Mouse (Mus musculus) G1E (cell line): Measurements from ENCODE around the gene Bend4. TPM values are rescaled to one million over a fixed set of nuclear protein-coding genes. Genes with fewer than 3 reads are reported as not detected.

Experiments
- ATAC-seq: 2 replicates; pipeline ENCODE4 v1.8.0; 2016; ENCODE audit warnings: mild to moderate bottlenecking; ENCODE audit not compliant: insufficient number of reproducible peaks, poor library complexity, low FRiP score, severe bottlenecking; ENCODE audit errors: extremely low read depth
- DNase-seq: peaks from one replicate; pipeline ENCODE4 v3.0.0; 2012; ENCODE audit warnings: low spot score
- H3K27me3 ChIP-seq: 2 replicates; pipeline ENCODE4 v1.6.1; 2012; ENCODE audit warnings: mild to moderate bottlenecking, low read length, inconsistent platforms; ENCODE audit not compliant: insufficient read depth
- H3K36me3 ChIP-seq: replicated peaks from 2 replicates; pipeline ENCODE3; 2012; ENCODE audit warnings: mild to moderate bottlenecking, inconsistent platforms
- H3K4me1 ChIP-seq: 2 replicates; pipeline ENCODE4 v1.6.1; 2012; ENCODE audit warnings: low read depth, low read length, inconsistent platforms, mixed read lengths; ENCODE audit not compliant: insufficient read depth
- H3K4me3 ChIP-seq: 2 replicates; pipeline ENCODE4 v1.5.1; 2012; ENCODE audit warnings: low read depth, mild to moderate bottlenecking, inconsistent platforms, low read length, moderate library complexity, mixed read lengths
- H3K9me3 ChIP-seq: replicated peaks from 2 replicates; pipeline ENCODE4 v1.6.1; 2012; ENCODE audit warnings: inconsistent platforms
- CTCF ChIP-seq: IDR thresholded peaks from 2 replicates; pipeline ENCODE4 v1.5.1; 2012; ENCODE audit warnings: low read depth, low read length, inconsistent platforms, mixed read lengths
- GATA1 ChIP-seq: IDR thresholded peaks from 2 replicates; pipeline ENCODE4 v1.6.1; 2012; ENCODE audit warnings: borderline replicate concordance, low read length, inconsistent platforms, mixed read lengths
- GATA2 ChIP-seq: IDR thresholded peaks from 2 replicates; pipeline ENCODE4 v1.6.1; 2012; ENCODE audit warnings: low read depth, low read length, inconsistent platforms, borderline replicate concordance
- POLR2AphosphoS5 ChIP-seq: IDR thresholded peaks from 2 replicates; pipeline ENCODE4 v1.6.1; 2012; ENCODE audit warnings: low read depth, low read length, inconsistent platforms; ENCODE audit not compliant: insufficient replicate concordance
- TAL1 ChIP-seq: conservative IDR thresholded peaks from 2 replicates; pipeline ENCODE4 v1.6.1; 2012; ENCODE audit warnings: low read depth, low read length, inconsistent platforms, mixed read lengths
- polyA plus RNA-seq: library from polyadenylated mRNA; stranded (reverse); fragments of >175 nt; gene quantifications from 2 replicates; pipeline ENCODE4 v1.2.3, GENCODE M21; 2012
- total RNA-seq, 2 experiments: library from RNA; stranded (forward) in 1 of 2; stranded (reverse) in 1 of 2; fragments of 200-1000 nt in 1 of 2; fragments of >200 nt in 1 of 2; fragmentation: Nextera tagmentation in 1 of 2; gene quantifications; 2 replicates each; pipeline ENCODE4 v1.2.3; 2014 to 2017

The Bend4 gene
- total and polyA plus RNA-seq, 3 experiments, result 0.01 to 0.11 TPM; not detected in 1

- no peak for ATAC-seq
- no peaks in the 10 kb centered on the region for H3K27me3 ChIP-seq
- H3K4me1 ChIP-seq, result no peaks in the 10 kb centered on the region
- TF ChIP-seq POLR2AphosphoS5, result no peak
- TF ChIP-seq CTCF, result no peak
- TF ChIP-seq TAL1, result no peak
- no peak for TF ChIP-seq GATA1
- H3K9me3 ChIP-seq, result peaks cover 21% of the 10 kb centered on the region
- no peaks in the 10 kb centered on the region for H3K36me3 ChIP-seq
- H3K4me3 ChIP-seq, result no peak overlapping the region
- DNase-seq, result no peak
These were observed 4.1 kb downstream of the Bend4 start for GRCm38 (mm10) chr5:67423963-67424362.

DNA sequence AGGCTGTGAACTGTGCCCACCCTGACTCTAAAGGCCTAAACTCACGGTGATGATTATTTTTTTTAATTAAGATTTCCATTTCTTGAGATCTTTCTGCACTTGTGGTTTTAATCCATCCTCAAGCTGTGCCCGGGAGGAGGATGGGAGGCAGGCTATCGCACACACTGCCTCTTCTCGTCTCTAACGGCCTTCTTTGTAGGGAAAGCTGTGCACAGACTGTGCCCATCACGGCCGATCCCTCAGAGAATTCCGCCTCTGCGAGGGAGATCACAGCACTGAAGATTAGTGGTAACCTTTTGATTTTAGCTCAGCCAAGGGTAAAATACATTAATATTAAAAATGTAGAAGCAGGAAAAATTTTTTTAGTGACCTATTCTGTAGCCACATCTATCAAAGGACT is 4.8 kb downstream of the Bend4 start:
- TF ChIP-seq GATA2 (no peak), CTCF (no peak), TAL1 (no peak), GATA1 (no peak), POLR2AphosphoS5 (no peak)
- Histone ChIP-seq H3K4me3 (no peak overlapping the region), H3K27me3 (no peaks in the 10 kb centered on the region), H3K36me3 (no peaks in the 10 kb centered on the region), H3K4me1 (no peaks in the 10 kb centered on the region), H3K9me3 (peaks cover 21% of the 10 kb centered on the region)
- DNase-seq, result no peak
- no peak for ATAC-seq

DNA sequence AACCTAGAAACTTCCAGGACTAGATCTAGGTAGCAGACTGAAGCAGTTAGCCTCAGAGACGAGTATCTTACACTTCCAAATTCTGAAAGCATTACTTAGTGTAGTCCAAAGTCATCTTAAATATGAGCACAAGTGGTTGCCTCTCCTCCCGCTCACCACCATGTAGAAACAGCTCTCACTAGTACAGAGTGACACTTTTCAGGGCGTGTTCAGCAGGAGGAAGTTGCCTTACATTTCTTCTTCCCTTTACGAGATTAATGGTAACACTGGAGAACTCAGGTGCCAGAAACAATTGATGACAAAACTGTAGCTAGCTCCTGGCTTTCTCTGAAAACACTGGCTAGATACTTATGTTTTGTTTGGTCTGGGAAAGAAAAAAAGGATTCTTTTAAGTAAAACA is 8.7 kb downstream of the Bend4 start:
- TF ChIP-seq CTCF, result no peak
- Histone ChIP-seq H3K4me1 (no peaks in the 10 kb centered on the region), H3K27me3 (no peaks in the 10 kb centered on the region), H3K36me3 (no peaks in the 10 kb centered on the region), H3K9me3 (no peaks in the 10 kb centered on the region), H3K4me3 (no peak overlapping the region)
- no peak for DNase-seq
- ATAC-seq, result no peak

DNA sequence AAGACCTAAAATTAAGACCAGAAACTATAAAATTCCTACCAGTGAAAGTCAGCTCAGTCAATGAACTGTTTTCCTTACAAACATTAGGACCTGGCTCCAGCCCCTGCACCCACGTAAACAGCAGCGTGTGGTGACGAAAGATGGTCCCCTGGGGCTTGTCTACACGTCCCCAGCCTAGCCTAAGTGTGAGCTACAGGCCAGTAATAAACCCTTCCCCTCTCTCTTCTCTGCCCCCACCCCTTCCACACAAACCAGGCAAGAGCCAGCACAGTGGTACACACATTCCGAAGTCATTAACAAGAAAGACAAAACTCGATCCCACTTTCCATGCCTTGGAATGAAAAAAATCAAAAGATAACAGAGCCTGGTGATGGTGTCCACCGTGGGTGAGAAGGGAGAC is 16.6 kb downstream of the Bend4 start:
- TF ChIP-seq GATA1 (no peak), TAL1 (no peak), CTCF (no peak), GATA2 (no peak), POLR2AphosphoS5 (no peak)
- no peak for DNase-seq
- Histone ChIP-seq H3K4me1 (no peaks in the 10 kb centered on the region), H3K36me3 (no peaks in the 10 kb centered on the region), H3K9me3 (no peaks in the 10 kb centered on the region), H3K27me3 (no peaks in the 10 kb centered on the region), H3K4me3 (no peak overlapping the region)
- no peak for ATAC-seq

GRCm38 (mm10) chr5:67410426-67410825 is 17.7 kb downstream of the Bend4 start:
- no peak overlapping the region for H3K4me3 ChIP-seq
- no peak for TF ChIP-seq POLR2AphosphoS5
- TF ChIP-seq GATA1, result no peak
- TF ChIP-seq GATA2, result no peak
- TF ChIP-seq TAL1, result no peak
- TF ChIP-seq CTCF, result no peak
- H3K9me3 ChIP-seq, result no peaks in the 10 kb centered on the region
- no peaks in the 10 kb centered on the region for H3K4me1 ChIP-seq
- ATAC-seq (no peak), DNase-seq (no peak)
- no peaks in the 10 kb centered on the region for H3K27me3 ChIP-seq
- no peaks in the 10 kb centered on the region for H3K36me3 ChIP-seq

- Histone ChIP-seq H3K27me3 (no peaks in the 10 kb centered on the region), H3K9me3 (no peaks in the 10 kb centered on the region), H3K36me3 (no peaks in the 10 kb centered on the region), H3K4me3 (no peak overlapping the region), H3K4me1 (peaks cover 5% of the 10 kb centered on the region)
- no peak for ATAC-seq
- no peak for TF ChIP-seq GATA2
- no peak for TF ChIP-seq CTCF
- no peak for TF ChIP-seq POLR2AphosphoS5
- TF ChIP-seq TAL1, result no peak
- TF ChIP-seq GATA1, result no peak
- no peak for DNase-seq
These were observed 19.7 kb downstream of the Bend4 start for GRCm38 (mm10) chr5:67408391-67408790.

GRCm38 (mm10) chr5:67404919-67405318 is 23.2 kb downstream of the Bend4 start:
- no peak for DNase-seq
- Histone ChIP-seq H3K9me3 (no peaks in the 10 kb centered on the region), H3K36me3 (no peaks in the 10 kb centered on the region), H3K27me3 (no peaks in the 10 kb centered on the region; the same call in 1 of the 2 replicates), H3K4me3 (no peak overlapping the region), H3K4me1 (peaks cover 5% of the 10 kb centered on the region)
- no peak for TF ChIP-seq GATA2
- no peak for ATAC-seq
